Mouse (Mus musculus) lung, adult 2 months (tissue): ENCODE measurements around the gene 1700003E16Rik.

Source experiments
- CTCF ChIP-seq: fragments of 200-500 bp; IDR thresholded peaks from 2 replicates; pipeline ENCODE4 v1.5.1; 2011; ENCODE audit warnings: mild to moderate bottlenecking, low read length, control low read depth; ENCODE audit not compliant: insufficient read depth
- POLR2A ChIP-seq: fragments of 200-500 bp; IDR thresholded peaks from 2 replicates; pipeline ENCODE4 v1.6.1; 2011; ENCODE audit warnings: low read depth, mild to moderate bottlenecking, control low read depth, low read length, borderline replicate concordance; ENCODE audit errors: extremely low read depth

GRCm38 (mm10) chr6:83203320-83203719 is 47.1 kb downstream of the 1700003E16Rik start:
- no peak for TF ChIP-seq POLR2A
- TF ChIP-seq CTCF: no peak
